Mouse (Mus musculus) adrenal gland, adult (tissue): ENCODE results near the gene Igdcc4.
"Not testable (repeated sequence)": the region's sequence is repeated elsewhere in the genome, so short reads cannot be mapped to it uniquely, and the experiment has no call there.

Source experiments
- DNase-seq, 2 experiments: peaks; one replicate each; pipeline ENCODE4 v3.0.0; 2022 to 2023; ENCODE audit warnings: low spot score in 1 of 2; ENCODE audit not compliant: inconsistent age in 2 of 2

The Igdcc4 gene

GRCm38 (mm10) chr9:65100991-65101685, at the start of gene Igdcc4:
Gene Igdcc4, plus strand, starts transcription at chr9:65101486.
- DNase-seq = peak; percentile 51 to 81

GRCm38 (mm10) chr9:65064251-65064650, 37.0 kb upstream of the Igdcc4 start:
- no peak for DNase-seq

GRCm38 (mm10) chr9:65070587-65070986, 30.7 kb upstream of the Igdcc4 start:
- no peak for DNase-seq

DNA sequence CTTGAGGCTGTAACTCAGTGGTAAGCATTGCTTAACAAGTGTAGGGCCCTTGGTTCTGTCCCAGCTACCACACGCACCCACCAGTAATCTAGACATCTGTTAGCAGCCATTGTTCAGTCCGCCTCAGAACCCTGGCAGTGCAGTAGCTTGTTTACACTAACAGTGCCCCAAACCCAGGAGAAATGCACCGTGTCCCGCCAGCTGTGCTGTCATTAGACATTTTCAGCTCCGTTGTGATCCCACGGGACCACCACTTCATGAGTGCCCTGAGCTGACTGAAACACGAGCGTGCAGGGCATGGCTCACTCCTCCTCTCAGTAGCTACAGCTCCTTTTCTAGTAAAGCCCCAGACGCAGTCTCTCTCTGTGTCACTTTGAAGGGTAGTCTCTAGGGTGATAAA, 27.7 kb upstream of the Igdcc4 start:
- DNase-seq = no peak

DNA sequence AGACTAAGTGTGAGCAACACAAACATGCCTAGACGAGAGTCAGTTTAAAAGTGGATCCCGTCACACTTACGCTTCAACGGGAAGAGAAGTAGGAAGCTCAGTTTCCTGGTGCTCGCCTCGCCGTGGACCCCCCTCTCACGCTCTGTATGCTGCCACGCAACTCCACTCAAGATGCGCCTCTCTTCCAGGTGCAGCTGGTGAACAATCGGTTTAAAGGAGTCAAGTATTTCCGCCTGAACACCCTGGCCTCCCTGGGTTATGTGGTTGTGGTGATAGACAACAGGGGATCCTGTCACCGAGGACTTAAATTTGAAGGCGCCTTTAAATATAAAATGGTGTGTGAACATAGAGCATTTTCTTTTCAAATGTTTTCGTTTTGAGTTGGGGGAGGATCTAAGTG, 27.0 kb upstream of the Igdcc4 start:
- DNase-seq = no peak

GRCm38 (mm10) chr9:65074855-65075493, 26.3 kb upstream of the Igdcc4 start:
- no peak for DNase-seq

DNA sequence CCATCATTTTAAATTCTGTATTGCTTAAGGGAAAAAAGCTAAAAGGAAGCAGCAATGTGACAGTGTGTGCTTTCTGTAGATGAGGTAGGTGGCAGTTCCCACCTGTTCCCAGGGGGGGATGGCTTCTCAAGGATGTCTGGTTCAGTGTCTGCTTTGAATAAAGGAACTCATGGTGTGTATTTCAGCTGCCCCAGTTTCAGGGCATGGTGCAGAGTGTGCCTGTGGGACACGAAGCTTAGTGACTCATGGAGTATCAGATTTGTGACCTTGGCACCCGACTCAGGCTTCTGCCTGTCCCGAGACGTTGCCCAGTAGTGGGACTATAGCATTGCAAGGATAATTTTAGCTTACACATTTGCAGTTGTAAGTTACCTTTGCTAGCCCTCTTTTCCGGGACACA, 23.8 kb upstream of the Igdcc4 start:
- DNase-seq = peak; percentile 85 to 87

DNA sequence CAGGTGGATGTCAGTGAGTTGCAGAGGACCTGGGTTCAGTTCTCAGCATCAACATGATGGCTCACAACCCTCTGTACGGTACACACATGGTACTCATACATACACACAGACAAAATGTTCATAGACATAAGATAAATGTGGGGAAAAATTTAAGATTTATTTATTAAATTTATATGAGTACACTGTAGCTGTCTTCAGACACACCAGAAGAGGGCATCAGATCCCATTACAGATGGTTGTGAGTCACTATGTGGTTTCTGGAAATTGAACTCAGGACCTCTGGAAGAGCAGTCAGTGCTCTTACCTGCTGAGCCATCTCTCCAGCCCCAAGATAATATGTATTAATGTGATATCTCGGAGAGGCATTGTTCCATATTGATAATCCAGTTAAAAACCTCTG, 21.1 kb upstream of the Igdcc4 start:
- not testable (repeated sequence) for DNase-seq

GRCm38 (mm10) chr9:65083075-65083765, 18.1 kb upstream of the Igdcc4 start:
- no peak for DNase-seq

GRCm38 (mm10) chr9:65084198-65084807, 17.0 kb upstream of the Igdcc4 start:
- DNase-seq = peak; percentile 72 to 87

GRCm38 (mm10) chr9:65085270-65085669, 16.0 kb upstream of the Igdcc4 start:
- no peak for DNase-seq

DNA sequence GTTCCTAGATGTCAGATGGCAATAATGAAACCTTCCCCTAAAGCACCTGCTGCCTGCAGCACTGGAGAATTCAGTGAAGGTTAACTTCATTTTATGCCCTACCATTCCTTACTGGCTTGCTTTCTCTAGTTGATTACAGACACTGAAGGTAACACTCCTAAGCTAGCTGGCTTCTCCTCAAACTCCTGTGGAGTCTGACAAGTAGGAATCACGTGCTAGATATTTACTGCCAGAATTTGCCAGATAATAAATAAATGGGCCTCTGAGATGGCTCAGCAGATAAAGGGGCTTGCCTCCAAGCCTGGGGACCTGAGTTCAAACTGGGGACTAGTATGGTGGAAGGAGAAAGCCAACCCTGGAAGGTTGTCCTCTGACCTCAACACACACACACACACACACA, 14.5 kb upstream of the Igdcc4 start:
- no peak for DNase-seq

GRCm38 (mm10) chr9:65087490-65087889, 13.8 kb upstream of the Igdcc4 start:
- no peak for DNase-seq

- peak; percentile 68 to 79 for DNase-seq
Measured at GRCm38 (mm10) chr9:65094237-65094636, 7.0 kb upstream of the Igdcc4 start.

- peak; percentile 78 to 90 for DNase-seq
Measured at GRCm38 (mm10) chr9:65101686-65102376, 545 bp downstream of the Igdcc4 start.

GRCm38 (mm10) chr9:65102377-65103172, 1.3 kb downstream of the Igdcc4 start:
- DNase-seq = peak; percentile 51 to 73

DNA sequence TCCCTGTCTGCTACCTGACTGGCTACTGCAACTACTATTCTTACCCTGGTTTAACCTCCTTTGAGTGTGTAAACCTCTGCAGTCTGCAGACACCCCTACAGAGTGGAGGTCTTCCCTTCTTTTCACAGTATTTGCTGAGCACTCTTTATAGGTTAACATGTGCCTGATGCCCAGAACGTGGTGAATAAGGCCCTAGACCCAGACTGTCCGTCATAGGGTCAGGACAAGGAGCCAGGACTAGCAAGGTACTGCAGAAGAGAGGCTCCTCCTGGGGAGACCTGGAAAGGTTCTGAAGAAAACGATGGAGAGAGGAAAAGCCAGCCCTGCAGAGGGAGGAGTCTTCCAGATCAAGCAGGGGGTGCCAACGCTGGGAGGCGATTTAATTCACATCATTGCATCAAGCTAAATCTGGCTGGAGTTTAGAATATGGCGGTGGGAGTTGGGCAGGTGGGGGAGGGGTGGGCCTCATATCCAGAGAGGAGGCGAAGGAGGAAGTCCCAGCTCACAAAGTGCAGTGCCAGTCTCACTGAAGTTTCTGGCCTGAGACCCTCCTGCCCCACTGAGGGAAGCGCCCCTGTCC, 2.0 kb downstream of the Igdcc4 start:
- DNase-seq = no peak

DNA sequence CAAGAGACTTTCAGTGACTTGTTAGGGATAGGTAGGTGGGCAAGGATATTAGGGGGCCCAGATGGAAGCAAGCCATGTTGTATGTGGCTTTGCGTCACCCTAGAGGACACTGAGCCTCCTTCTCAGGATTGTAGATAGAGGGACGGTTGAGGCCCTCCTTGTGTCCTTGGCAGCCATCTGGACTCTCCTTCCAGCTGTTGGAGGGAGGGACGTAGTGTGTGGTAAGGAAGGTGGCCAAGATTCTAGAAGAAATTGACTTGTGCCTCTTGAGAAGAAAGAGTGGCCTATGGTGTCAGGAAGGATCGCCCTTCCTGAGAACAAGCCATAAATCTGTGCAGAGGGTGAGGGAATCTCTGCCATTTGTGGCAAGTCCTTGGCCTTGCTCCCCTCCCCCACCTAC, 5.5 kb downstream of the Igdcc4 start:
- DNase-seq = no peak

DNA sequence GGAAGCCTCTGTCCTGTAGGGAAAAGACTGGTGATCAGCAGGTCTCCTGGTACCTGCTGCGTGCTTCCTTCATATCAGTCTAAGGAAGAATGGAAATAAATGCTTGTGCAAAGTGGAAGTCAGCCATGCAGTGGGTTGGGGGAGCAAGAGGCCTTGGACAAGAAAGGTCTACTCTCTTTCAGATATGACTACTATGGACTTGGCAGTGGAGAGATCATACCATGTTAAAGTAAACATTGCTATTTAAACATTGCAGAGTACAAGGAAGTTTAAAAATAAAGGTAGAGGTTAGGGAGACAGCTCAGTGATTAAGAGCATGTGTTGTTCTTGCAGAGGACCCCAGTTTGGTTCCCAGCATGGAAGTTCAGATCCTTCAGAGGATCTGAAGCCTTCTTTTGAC, 6.6 kb downstream of the Igdcc4 start:
- no peak for DNase-seq
